Mouse (Mus musculus) liver, adult 2 months (tissue): ENCODE measurements around the gene Tie1. TPM values are rescaled to one million over a fixed set of nuclear protein-coding genes. Genes with fewer than 3 reads are reported as not detected.

Experiments
- DNase-seq: peaks from one replicate; pipeline ENCODE4 v3.0.0-alpha.2; 2011; ENCODE audit warnings: low read depth, low spot score; ENCODE audit errors: extremely low read depth
- H3K27ac ChIP-seq: fragments of 200-500 bp; replicated peaks from 2 replicates; pipeline ENCODE4 v1.5.1; 2012; ENCODE audit warnings: low read depth, mild to moderate bottlenecking, control low read depth, inconsistent platforms, low read length; ENCODE audit not compliant: insufficient read depth
- H3K27me3 ChIP-seq: fragments of 200-500 bp; 2 replicates; pipeline ENCODE4 v1.6.1; 2012; ENCODE audit warnings: mild to moderate bottlenecking, moderate library complexity, low read length, inconsistent platforms; ENCODE audit not compliant: control insufficient read depth, insufficient read depth
- H3K36me3 ChIP-seq: fragments of 200-500 bp; 2 replicates; pipeline ENCODE4 v1.6.1; 2012; ENCODE audit warnings: low read length, inconsistent platforms; ENCODE audit not compliant: control insufficient read depth, insufficient read depth
- H3K4me1 ChIP-seq: fragments of 200-500 bp; 2 replicates; pipeline ENCODE4 v1.6.1; 2011; ENCODE audit warnings: low read length; ENCODE audit not compliant: control insufficient read depth, insufficient read depth
- H3K4me3 ChIP-seq: fragments of 200-500 bp; 2 replicates; pipeline ENCODE4 v1.5.1; 2011; ENCODE audit warnings: low read depth, mild to moderate bottlenecking, control low read depth, low read length, moderate library complexity; ENCODE audit not compliant: insufficient read depth
- H3K79me2 ChIP-seq: fragments of 200-500 bp; 2 replicates; pipeline ENCODE4 v1.6.1; 2012; ENCODE audit warnings: inconsistent platforms, mild to moderate bottlenecking, low read length, moderate library complexity; ENCODE audit not compliant: control insufficient read depth, insufficient read depth
- H3K9ac ChIP-seq: fragments of 200-500 bp; 2 replicates; pipeline ENCODE4 v1.6.1; 2012; ENCODE audit warnings: low read depth, mild to moderate bottlenecking, control low read depth, inconsistent platforms, low read length
- CTCF ChIP-seq: fragments of 200-500 bp; IDR thresholded peaks from 2 replicates; pipeline ENCODE4 v1.5.1; 2011; ENCODE audit warnings: low read depth, low read length, control low read depth
- POLR2A ChIP-seq: fragments of 200-500 bp; IDR thresholded peaks from 2 replicates; pipeline ENCODE4 v1.6.1; 2011; ENCODE audit warnings: low read length, control low read depth; ENCODE audit not compliant: insufficient read depth; ENCODE audit errors: extremely low read depth
- WGBS: fragments of 180-500 bp; shearing (Covaris S2); methylation state at CpG from one replicate; pipeline ENCODE4 v1.1.7; 2018; 5-methylcytosine and 5-hydroxymethylcytosine counted together
- polyA plus RNA-seq: library from polyadenylated mRNA; depleted of rRNA; stranded (reverse); fragments of >200 nt; gene quantifications from 2 replicates; pipeline ENCODE4 v1.2.3, GENCODE M21; 2012
- total RNA-seq: library from RNA; depleted of rRNA; stranded (reverse); fragments of >200 nt; gene quantifications from 2 replicates; pipeline ENCODE4 v1.2.3, GENCODE M21; 2014

Tie1 gene
- total and polyA plus RNA-seq, 2 experiments, result 6.6 to 8.9 TPM

DNA sequence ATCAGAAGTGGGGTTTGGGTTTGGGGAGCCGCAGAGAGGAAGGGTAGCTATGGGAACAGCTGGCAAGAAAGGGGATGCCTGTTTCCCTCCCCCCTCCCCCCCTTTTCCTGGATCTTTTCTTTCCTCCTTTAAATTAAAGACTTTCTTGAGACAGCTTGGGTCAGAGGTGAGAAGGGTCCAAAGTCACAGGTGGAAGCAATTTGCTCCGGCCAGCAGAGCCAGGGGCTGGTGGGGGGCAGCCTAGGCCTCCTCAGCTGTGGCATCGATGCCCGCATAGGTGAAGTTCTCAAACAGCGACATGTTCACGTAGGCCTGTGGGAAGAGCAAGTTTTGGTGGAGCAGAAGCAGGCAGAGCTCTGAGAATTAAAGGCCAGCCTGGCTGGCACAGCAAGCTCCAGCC is 18.6 kb downstream of the Tie1 start:
- WGBS, result 93% methylated on average over 6 of the region's 6 CpGs
- TF ChIP-seq POLR2A (no peak), CTCF (no peak)
- no peak overlapping the region for H3K4me3 ChIP-seq
- no peaks in the 10 kb centered on the region for H3K27me3 ChIP-seq
- H3K27ac ChIP-seq, result no peak overlapping the region
- no peaks in the 10 kb centered on the region for H3K79me2 ChIP-seq
- no peak for DNase-seq
- no peaks in the 10 kb centered on the region for H3K36me3 ChIP-seq
- H3K9ac ChIP-seq, result no peak overlapping the region
- H3K4me1 ChIP-seq, result no peaks in the 10 kb centered on the region

- Histone ChIP-seq H3K27me3 (no peaks in the 10 kb centered on the region), H3K79me2 (no peaks in the 10 kb centered on the region), H3K9ac (no peak overlapping the region), H3K4me1 (no peaks in the 10 kb centered on the region), H3K36me3 (no peaks in the 10 kb centered on the region), H3K4me3 (no peak overlapping the region), H3K27ac (no peak overlapping the region)
- TF ChIP-seq POLR2A (no peak), CTCF (no peak)
- WGBS, result 64% methylated on average over 11 of the region's 11 CpGs
- DNase-seq, result no peak
Measured at GRCm38 (mm10) chr4:118465697-118466163, 24.1 kb downstream of the Tie1 start.

DNA sequence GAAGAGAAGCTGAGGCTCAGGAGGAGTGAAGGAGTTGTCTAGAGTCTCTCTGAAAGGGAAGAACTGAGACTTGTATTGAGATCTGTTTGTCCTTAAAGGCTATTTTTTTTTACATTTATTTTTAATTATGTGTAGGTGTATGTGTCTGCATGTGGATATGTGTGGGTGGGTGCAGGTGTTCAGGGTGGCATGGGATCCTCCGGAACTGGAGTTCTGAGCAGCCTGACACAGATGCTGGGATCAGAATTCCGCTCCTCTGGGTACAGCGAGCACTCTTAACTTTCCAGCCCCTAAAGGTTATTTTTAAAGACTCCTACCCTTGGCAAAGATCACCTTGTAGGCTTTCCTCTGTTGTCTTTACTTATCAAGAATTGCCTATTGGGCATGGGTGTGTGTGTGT is 24.9 kb downstream of the Tie1 start:
- no peak overlapping the region for H3K27ac ChIP-seq
- no peaks in the 10 kb centered on the region for H3K79me2 ChIP-seq
- H3K36me3 ChIP-seq, result no peaks in the 10 kb centered on the region
- WGBS, result 90% methylated on average over 3 of the region's 3 CpGs
- TF ChIP-seq CTCF, result no peak
- no peak for TF ChIP-seq POLR2A
- H3K4me3 ChIP-seq, result no peak overlapping the region
- no peaks in the 10 kb centered on the region for H3K4me1 ChIP-seq
- H3K27me3 ChIP-seq, result no peaks in the 10 kb centered on the region
- no peak overlapping the region for H3K9ac ChIP-seq
- DNase-seq, result no peak

- Histone ChIP-seq H3K27me3 (no peaks in the 10 kb centered on the region), H3K4me3 (no peak within 1 kb of the TSS), H3K36me3 (no peaks in the 10 kb centered on the region), H3K79me2 (no peaks in the 10 kb centered on the region), H3K27ac (no peak within 1 kb of the TSS), H3K4me1 (no peaks in the 10 kb centered on the region), H3K9ac (no peak within 1 kb of the TSS)
- TF ChIP-seq POLR2A, result no peak
- no peak for TF ChIP-seq CTCF
- WGBS, result 85% methylated on average over 9 of the region's 9 CpGs
- DNase-seq, result no peak
Measured at GRCm38 (mm10) chr4:118457345-118457975, 32.4 kb downstream of the Tie1 start, which contains the start of gene Mpl. TSS of gene Mpl (minus strand) at chr4:118457513.

DNA sequence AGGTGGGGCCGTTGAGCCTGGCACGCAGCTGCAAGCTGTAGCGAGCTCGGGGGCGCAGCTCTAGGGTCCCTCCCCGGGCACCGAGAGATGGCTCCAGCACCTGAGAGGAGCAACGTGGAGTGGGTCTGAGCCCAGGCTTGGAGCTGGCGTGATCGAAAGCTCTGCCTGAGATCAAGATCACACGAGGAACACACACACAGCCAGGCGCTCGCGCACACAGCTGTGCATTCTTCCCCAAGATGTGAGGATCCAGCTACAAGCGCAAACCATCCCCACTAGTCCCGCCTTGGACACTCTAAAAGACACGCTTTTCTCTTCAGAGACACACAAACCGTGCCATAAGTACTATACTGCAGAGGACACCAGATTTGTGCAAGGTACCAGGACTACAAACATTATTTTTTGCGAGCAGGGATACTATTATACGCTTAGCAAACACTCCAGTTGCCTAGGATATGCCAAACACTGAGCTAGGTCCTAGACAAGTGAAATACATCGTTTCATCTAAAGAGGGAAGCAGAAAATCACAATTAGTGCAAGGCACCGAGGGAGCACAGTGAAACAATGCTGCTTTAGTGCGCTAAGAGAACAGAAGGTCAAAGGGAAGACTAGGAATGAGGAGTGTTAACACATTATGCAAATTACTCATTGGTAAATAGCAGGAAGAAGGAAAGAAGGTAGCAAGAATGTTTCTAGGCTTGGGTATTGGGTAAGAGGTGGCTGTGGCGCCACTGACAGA is 43.3 kb downstream of the Tie1 start:
- Histone ChIP-seq H3K36me3 (no peaks in the 10 kb centered on the region), H3K9ac (no peak overlapping the region), H3K27ac (no peak overlapping the region), H3K4me3 (peak overlapping the region; percentile 8; the same call in 1 of the 2 replicates), H3K27me3 (no peaks in the 10 kb centered on the region), H3K4me1 (no peaks in the 10 kb centered on the region), H3K79me2 (no peaks in the 10 kb centered on the region)
- TF ChIP-seq POLR2A (no peak), CTCF (no peak)
- no peak for DNase-seq
- 30% methylated on average over 24 of the region's 24 CpGs for WGBS
